Mouse (Mus musculus) layer of hippocampus, postnatal 14 days (tissue): ENCODE results near the gene Gm21411. TPM values are rescaled to one million over a fixed set of nuclear protein-coding genes. Genes with fewer than 3 reads are reported as not detected.
"Not testable (repeated sequence)": the region's sequence is repeated elsewhere in the genome, so short reads cannot be mapped to it uniquely, and the experiment has no call there.

Source experiments
- DNase-seq, 2 experiments: peaks; one replicate each; pipeline ENCODE4 v3.0.0; 2021 to 2022; ENCODE audit warnings: low spot score in 2 of 2, mixed read lengths in 1 of 2
- long read RNA-seq, 2 experiments: library from polyadenylated mRNA; stranded (forward); transcript quantifications; one replicate each; pipeline ENCODE4 v2.0.0; 2021
- total RNA-seq, 2 experiments: library from RNA; stranded (reverse); gene quantifications; 2 replicates each; pipeline ENCODE4 v1.2.3; 2021

The Gm21411 gene
- not detected for total RNA-seq
- long read RNA-seq, experiment 1 = 0 reads
- long read RNA-seq, experiment 2 = 0 reads

DNA sequence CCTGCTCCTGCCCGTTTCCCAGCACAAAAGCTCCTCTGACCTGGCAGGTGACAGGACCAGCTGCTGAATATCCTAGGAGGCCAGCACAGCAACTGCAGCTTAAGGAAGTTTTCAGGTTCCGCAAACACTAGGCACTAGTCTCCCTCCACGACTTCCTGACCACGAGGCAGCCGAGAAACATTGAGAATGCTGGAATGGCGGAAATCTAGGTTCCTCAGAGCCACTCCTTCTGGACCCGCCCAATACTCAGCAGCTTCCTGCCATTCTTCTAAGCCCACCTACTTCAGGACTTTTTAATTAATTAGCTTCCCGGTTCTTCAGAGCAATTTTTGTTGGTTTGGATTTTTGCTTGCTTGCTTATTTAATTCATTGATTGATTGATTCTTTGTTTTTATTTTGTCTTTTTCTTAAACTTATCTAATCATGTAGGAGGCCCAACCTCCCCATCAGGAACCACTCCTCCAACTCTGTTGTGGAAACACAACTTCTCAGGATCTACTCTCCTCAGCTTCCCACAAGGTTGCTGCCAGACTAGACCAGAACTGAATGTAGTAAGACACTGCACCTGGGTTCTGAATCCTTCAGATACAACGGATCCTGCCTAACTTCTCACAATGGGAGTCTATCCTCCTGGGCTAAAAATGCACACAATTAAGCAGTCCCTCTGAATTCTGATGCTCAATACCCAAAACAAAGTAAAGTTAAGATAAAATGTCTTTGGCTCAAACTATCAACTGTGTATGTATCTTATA, at the start of gene Gm21411:
TSS of gene Gm21411 (minus strand) at position 205 of the 752 bp plus-strand sequence.
- DNase-seq = not testable (repeated sequence)

- not testable (repeated sequence) for DNase-seq
Observed at GRCm38 (mm10) chr4:146941691-146942090, 32.3 kb upstream of the Gm21411 start.

DNA sequence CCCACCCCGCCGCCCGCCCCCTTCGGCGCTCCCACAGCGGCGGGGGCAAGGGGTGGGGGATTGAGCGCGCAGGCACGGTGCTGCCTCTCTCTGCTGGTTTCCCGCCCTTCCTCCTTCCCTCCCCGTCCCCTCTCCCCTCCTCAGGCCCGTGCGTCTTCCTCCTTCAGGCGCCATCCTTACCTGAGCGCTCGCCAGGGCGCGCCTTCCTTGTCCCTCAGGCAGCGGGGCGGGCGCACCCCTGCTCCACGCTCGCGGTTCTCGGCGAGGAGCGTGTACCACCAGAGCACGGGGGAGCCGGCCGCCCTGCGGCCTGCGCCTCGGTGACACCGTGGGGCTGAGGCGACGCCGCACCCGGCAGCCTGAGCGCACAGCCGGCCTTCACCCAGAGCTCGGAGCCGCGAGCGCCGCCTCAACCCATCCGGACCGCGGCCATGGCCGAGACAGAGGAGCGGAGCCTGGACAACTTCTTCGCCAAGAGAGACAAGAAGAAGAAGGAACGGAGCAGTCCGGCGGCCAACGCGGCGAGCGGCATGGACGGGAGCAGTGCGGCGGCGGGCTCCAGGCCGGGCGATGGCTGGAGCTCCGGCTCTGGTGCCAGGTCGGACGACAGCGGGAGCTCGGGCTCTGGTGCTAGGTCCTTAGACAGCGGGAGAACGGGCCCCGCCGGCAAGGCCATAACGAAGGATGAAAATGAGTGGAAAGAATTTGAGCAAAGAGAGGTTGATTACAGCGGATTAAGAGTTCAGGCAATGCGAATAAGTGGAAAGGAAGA, 23.1 kb upstream of the Gm21411 start:
- DNase-seq = no peak

GRCm38 (mm10) chr4:146915196-146915595, 5.8 kb upstream of the Gm21411 start:
- DNase-seq = no peak

GRCm38 (mm10) chr4:146908131-146908530, 1.3 kb downstream of the Gm21411 start:
- DNase-seq = not testable (repeated sequence)

- DNase-seq = not testable (repeated sequence)
Observed at GRCm38 (mm10) chr4:146904782-146905181, 4.6 kb downstream of the Gm21411 start.

DNA sequence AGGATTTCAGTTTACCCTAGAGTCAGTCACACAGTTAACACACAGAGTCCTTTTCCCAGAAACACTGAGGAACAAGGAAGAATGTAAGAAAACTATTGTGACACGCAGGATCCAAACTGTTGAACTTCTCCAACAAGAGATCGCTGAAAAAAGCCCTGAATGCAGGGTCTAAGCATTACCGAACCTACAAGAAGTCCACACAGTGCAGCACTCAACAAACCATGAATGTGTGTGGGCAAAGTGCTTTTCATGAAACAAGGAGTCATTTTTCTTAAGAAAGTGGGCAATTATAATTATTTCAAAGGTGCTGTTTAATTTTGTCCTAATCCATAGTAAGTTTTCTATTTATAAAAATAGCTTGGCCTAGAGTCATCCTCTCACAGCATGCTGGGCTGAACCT, 6.3 kb downstream of the Gm21411 start:
- DNase-seq = not testable (repeated sequence)

Other genes starting within 250 kb of the Gm21411 start
- gene Zfp989, start 62.4 kb upstream of the Gm21411 start, total RNA-seq = not detected
- under 1 TPM; 0.29 to 0.30 TPM for gene Rex2, start 112.3 kb upstream of the Gm21411 start, total RNA-seq
- 1 to 10 TPM; 7.5 to 8.4 TPM for gene Zfp991, start 222.4 kb upstream of the Gm21411 start, total RNA-seq